Mouse (Mus musculus) lung, postnatal 0 days (tissue): Measurements from ENCODE around the gene Mast4.

Experiments
- CTCF ChIP-seq: IDR thresholded peaks from 2 replicates; pipeline ENCODE4 v1.5.1; 2016; ENCODE audit warnings: antibody characterized with exemption, mild to moderate bottlenecking
- EP300 ChIP-seq: IDR thresholded peaks from 2 replicates; pipeline ENCODE4 v1.6.1; 2016; ENCODE audit warnings: antibody characterized with exemption, mild to moderate bottlenecking, control low read depth

DNA sequence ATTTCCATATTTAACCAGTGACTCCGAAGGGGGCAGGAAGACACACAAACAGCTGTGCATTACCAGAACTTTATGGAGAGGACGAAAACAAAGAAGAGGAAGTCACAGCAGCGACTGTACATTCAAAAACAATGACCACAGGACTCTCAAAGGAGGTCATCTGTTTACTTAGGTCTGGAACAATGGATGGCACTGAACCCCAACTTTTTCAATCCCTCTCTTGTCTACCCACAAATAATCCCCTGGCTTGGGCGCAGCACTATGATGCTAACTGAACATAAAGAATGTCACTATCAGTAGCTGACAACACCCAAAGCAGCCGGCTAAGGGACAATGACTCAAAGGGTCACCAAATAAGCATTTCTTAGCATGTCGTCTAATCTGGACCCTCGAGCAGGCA is 238.8 kb downstream of the Mast4 start:
- TF ChIP-seq CTCF (no peak), EP300 (no peak)
